Mouse (Mus musculus): ENCODE results near the gene Pde6b.

The Pde6b gene

DNA sequence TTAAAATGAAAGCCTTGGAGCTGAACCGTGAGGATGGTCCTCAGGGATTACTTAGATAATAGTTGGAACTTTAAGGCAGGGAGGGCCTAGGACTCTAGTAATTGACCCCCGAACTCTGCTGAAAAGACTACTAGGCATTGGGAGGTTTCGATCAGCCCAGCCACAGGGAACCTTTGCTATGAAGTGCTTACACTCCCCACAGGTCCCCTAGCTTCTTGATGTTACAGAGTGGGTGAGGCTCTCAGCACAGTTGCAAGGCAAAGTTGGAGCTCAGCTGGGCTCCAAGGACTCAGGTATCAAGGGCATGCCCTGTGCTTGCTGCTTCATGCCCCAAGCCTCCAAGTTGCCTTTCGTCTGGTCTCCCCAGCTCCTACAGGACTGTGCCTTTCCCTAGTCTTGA is 74.3 kb downstream of the Pde6b start:
- DNase-seq (ENCODE audit: low read depth, low spot score) = no peak

DNA sequence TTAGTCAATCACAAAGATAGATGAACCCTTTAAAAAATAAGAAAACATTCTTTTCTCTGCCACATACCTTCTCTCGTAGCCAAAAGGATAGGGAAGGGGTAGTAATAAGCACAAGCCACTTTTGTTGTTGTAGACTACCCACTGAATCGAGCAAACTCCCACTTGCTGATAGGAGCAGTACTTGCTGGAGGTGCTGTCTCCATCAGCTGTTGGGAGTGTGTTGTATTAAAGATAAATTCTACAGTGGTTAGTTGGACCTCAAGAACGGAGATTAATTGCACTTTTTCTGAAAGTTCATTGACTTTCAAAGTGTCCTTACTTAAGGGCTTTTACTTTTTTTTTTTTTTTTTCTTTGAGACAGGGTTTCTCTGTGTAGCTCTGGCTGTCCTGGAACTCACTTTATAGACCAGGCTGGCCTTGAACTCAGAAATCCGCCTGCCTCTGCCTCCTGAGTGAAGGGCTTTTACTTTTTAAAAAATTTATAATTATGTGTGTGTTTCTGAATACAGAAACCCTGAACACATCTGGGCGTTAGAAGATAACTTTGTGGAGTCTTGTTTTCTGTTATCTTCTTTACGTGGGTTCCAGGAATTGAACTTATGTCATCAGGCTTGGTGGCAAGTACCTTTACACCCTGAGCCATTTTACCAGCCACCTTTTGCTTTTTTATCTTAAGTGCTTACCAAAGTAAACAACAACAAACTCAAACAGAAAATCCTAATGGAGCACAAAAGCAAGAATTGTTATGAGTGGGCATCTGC is 77.1 kb downstream of the Pde6b start:
- no peak for DNase-seq (ENCODE audit: low read depth, low spot score)

DNA sequence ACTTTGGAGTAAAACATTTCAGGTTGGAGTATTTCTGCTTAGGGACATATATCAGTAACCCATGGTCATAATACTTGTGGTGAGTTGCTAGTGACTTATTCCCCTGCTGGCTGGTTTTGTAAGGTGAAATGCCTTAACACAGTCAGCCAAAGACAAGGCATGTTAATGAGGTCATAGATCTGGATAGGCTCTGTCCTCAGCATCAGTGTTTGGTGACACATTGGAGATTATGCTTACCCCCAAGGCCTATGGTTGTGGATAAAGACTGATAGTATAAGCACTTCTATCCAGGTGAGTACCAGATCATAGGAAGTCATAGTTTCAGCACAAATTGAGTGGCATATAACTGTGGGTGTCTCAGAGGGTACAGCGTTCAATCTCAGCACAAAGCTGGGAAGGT is 78.5 kb downstream of the Pde6b start:
- DNase-seq (ENCODE audit: low read depth, low spot score) = no peak

DNA sequence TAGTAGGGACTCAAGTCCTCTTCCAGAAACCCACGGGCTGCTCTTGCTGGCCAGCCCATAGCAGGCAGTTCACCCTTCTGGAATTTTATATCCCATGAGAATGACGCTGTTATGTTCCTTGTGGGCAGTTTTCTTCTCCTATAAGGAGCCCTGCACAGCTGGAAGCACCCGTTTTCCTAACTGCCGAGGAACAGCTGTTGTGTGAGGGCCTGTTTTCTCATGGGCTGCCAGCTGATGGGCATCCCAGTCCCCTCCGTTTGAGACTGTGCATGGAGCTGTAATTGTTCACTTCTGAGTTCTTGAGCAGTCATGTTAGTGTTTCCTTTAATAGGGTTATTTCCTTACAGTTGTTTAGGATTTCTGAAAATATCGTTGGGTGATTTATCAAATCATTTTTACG is 81.4 kb downstream of the Pde6b start:
- no peak for DNase-seq (ENCODE audit: low read depth, low spot score)

- DNase-seq (ENCODE audit: low read depth, low spot score) = no peak
Observed at GRCm38 (mm10) chr5:108473737-108474136, 85.5 kb downstream of the Pde6b start.

DNA sequence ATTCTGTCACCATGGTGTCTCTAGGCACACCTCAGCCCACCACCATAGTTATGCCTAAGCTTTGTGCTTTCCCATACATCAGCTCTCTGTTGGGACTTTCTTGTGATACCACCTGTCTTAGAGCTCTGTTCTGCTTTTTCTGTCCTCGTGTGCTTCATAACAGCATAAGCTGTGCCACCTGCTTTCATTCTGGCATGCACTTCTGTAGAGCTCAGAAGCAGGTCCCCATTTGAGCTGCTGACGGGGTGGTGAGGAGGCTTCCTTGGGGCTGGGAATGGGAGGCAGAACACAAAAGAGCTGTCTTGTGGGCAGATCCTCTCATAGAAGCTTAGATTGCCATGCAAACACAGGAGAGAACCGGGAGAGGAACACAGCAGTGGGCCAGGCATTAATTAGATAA is 87.8 kb downstream of the Pde6b start:
- DNase-seq (ENCODE audit: low read depth, low spot score) = no peak
